Mouse (Mus musculus) liver, postnatal 0 days (tissue): Measurements from ENCODE around the gene Gse1.

Experiments
- CTCF ChIP-seq: sonication (generic); IDR thresholded peaks from 2 replicates; pipeline ENCODE4 v1.5.1; 2016; ENCODE audit warnings: antibody characterized with exemption, low read depth
- EP300 ChIP-seq: IDR thresholded peaks from 2 replicates; pipeline ENCODE4 v1.6.1; 2016; ENCODE audit warnings: antibody characterized with exemption, low read depth, mild to moderate bottlenecking

- TF ChIP-seq CTCF (no peak), EP300 (no peak)
Observed at GRCm38 (mm10) chr8:120591587-120592292, 363.5 kb downstream of the Gse1 start.
